Mouse (Mus musculus) hindbrain, embryonic 13.5 days (tissue): ENCODE data around the gene Nod1. TPM values are rescaled to one million over a fixed set of nuclear protein-coding genes. Genes with fewer than 3 reads are reported as not detected.
A peak's percentile ranks its signal among the peaks of the same experiment; 100 is the strongest.

Experiments used
- ATAC-seq: fragments of 200-750 bp; cut with Nextera tagmentation; 2 replicates; pipeline ENCODE4 v1.8.0; 2017; ENCODE audit warnings: moderate TSS enrichment; ENCODE audit not compliant: low FRiP score
- H3K27ac ChIP-seq: fragments of 300-500 bp; sonication (generic); 2 replicates; pipeline ENCODE4 v1.5.1; 2015; ENCODE audit warnings: inconsistent platforms, mild to moderate bottlenecking, moderate library complexity
- H3K27me3 ChIP-seq: fragments of 300-500 bp; sonication (generic); 2 replicates; pipeline ENCODE4 v1.6.1; 2015; ENCODE audit warnings: mild to moderate bottlenecking, inconsistent platforms
- H3K36me3 ChIP-seq: fragments of 300-500 bp; sonication (generic); 2 replicates; pipeline ENCODE4 v1.6.1; 2015; ENCODE audit warnings: mild to moderate bottlenecking, inconsistent platforms
- H3K4me1 ChIP-seq: fragments of 300-500 bp; sonication (generic); replicated peaks from 2 replicates; pipeline ENCODE4 v1.6.1; 2015; ENCODE audit warnings: inconsistent platforms
- H3K4me2 ChIP-seq: fragments of 300-500 bp; sonication (generic); 2 replicates; pipeline ENCODE4 v1.6.1; 2015; ENCODE audit warnings: inconsistent platforms, mild to moderate bottlenecking, moderate library complexity
- H3K4me3 ChIP-seq: fragments of 300-500 bp; sonication (generic); 2 replicates; pipeline ENCODE4 v1.5.1; 2015; ENCODE audit warnings: mild to moderate bottlenecking, inconsistent platforms
- H3K9ac ChIP-seq: fragments of 300-500 bp; sonication (generic); 2 replicates; pipeline ENCODE4 v1.6.1; 2015; ENCODE audit warnings: mild to moderate bottlenecking, inconsistent platforms
- H3K9me3 ChIP-seq: fragments of 300-500 bp; sonication (generic); 2 replicates; pipeline ENCODE4 v1.6.1; 2016; ENCODE audit warnings: inconsistent platforms
- WGBS: fragments of 180-500 bp; shearing (Covaris S2); methylation state at CpG from one replicate; pipeline ENCODE4 v1.1.7; 2015; 5-methylcytosine and 5-hydroxymethylcytosine counted together
- polyA plus RNA-seq: library from polyadenylated mRNA; unstranded; fragments of >200 nt; fragmentation: Nextera tagmentation; extraction: Ambion mirVana; gene quantifications from 2 replicates; pipeline ENCODE4 v1.2.1, GENCODE M21; 2015

Nod1 gene
- polyA plus RNA-seq, 1 experiment from 2014 or later, result 2.4 TPM

DNA sequence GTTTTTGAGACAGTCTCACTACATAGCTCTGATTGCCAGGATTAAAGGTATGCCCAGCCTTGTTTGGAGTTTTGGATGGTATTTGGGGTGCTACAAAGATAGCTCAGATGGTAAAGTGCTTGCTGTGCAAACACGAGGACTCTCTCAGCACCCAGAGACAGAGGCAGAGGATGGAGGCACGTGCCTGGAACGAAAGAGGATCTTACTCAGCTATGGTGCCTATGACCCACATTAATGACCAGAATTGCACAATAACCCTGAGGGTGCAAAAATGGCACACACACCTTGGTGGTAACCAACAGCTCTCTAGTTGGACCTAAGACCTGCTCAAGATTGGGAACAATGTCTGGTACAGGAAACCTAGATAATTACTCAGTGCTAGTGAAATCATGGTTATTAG is 19.9 kb downstream of the Nod1 start:
- Histone ChIP-seq H3K4me1 (no peaks in the 10 kb centered on the region), H3K9ac (no peak overlapping the region), H3K4me2 (no peak overlapping the region), H3K4me3 (no peak overlapping the region), H3K36me3 (no peaks in the 10 kb centered on the region), H3K27ac (no peak overlapping the region), H3K27me3 (no peaks in the 10 kb centered on the region), H3K9me3 (no peaks in the 10 kb centered on the region)
- no peak for ATAC-seq
- 91% methylated on average over 3 of the region's 3 CpGs for WGBS

GRCm38 (mm10) chr6:54948682-54949081 is 23.7 kb downstream of the Nod1 start:
- 85% methylated on average over 5 of the region's 5 CpGs for WGBS
- no peaks in the 10 kb centered on the region for H3K36me3 ChIP-seq
- no peak overlapping the region for H3K4me3 ChIP-seq
- H3K27me3 ChIP-seq, result peaks cover 16% of the 10 kb centered on the region
- H3K9ac ChIP-seq, result no peak overlapping the region
- 0 out of 2 replicates have a peak, but pooled peaks cover 4% of the 10 kb centered on the region for H3K4me1 ChIP-seq
- no peak for ATAC-seq
- no peak overlapping the region for H3K27ac ChIP-seq
- no peak overlapping the region for H3K4me2 ChIP-seq
- H3K9me3 ChIP-seq, result no peaks in the 10 kb centered on the region

DNA sequence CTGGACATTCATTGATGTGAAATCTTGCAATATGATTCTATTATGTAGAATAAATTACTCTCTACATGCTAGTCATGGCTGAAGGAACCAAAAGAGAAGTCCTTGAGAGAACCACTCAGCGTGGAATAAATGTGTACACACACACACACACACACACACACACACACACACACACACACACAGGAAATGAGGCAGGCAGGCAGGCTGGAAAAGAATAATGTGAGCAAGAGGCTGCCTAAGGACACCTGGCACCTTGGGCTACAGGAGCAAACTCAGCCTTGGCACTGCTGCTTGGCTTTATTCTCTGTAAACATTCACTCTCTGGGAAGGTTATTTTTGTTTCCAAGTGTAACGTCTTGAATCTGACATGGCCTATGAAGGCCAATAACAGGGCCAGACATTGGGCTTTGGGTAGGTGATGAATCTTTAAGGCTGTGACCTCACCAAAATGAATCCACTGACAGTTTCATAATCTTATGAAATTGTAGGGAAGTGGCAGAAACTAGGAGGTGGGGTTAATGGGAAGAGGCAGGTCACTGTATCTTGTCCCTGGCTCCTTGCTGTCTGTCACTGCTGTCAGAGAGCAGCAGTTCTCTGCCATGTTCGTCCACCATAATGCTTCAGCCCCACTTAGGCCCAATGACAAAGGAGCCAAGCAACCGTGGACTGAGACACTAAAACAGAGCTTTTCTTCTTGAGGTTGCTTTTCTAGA is 26.0 kb downstream of the Nod1 start:
- Histone ChIP-seq H3K9me3 (no peaks in the 10 kb centered on the region), H3K4me3 (no peak overlapping the region), H3K4me2 (no peak overlapping the region), H3K36me3 (no peaks in the 10 kb centered on the region), H3K27ac (no peak overlapping the region), H3K9ac (no peak overlapping the region), H3K4me1 (0 out of 2 replicates have a peak, but pooled peaks cover 5% of the 10 kb centered on the region), H3K27me3 (peaks cover 31% of the 10 kb centered on the region)
- WGBS, result 77% methylated on average over 4 of the region's 4 CpGs
- ATAC-seq, result no peak

- H3K9me3 ChIP-seq, result no peaks in the 10 kb centered on the region
- H3K4me1 ChIP-seq, result peaks cover 5% of the 10 kb centered on the region
- no peak overlapping the region for H3K27ac ChIP-seq
- H3K36me3 ChIP-seq, result no peaks in the 10 kb centered on the region
- no peak overlapping the region; the same call in 1 of the 2 replicates for H3K4me2 ChIP-seq
- H3K27me3 ChIP-seq, result peaks cover 31% of the 10 kb centered on the region
- 85% methylated on average over 16 of the region's 16 CpGs for WGBS
- ATAC-seq, result no peak
- no peak overlapping the region for H3K9ac ChIP-seq
- H3K4me3 ChIP-seq, result no peak overlapping the region
Observed at GRCm38 (mm10) chr6:54944551-54944950, 27.9 kb downstream of the Nod1 start.

GRCm38 (mm10) chr6:54943753-54944152 is 28.7 kb downstream of the Nod1 start:
- Histone ChIP-seq H3K4me3 (0 out of 2 replicates have a peak overlapping the region, but pooled peaks have one; percentile 5), H3K4me1 (peaks cover 5% of the 10 kb centered on the region), H3K36me3 (no peaks in the 10 kb centered on the region), H3K4me2 (peak overlapping the region; percentile 18), H3K9ac (no peak overlapping the region; the same call in 1 of the 2 replicates), H3K27ac (no peak overlapping the region), H3K9me3 (no peaks in the 10 kb centered on the region), H3K27me3 (peaks cover 31% of the 10 kb centered on the region)
- ATAC-seq, result no peak
- WGBS, result 48% methylated on average over 24 of the region's 24 CpGs

DNA sequence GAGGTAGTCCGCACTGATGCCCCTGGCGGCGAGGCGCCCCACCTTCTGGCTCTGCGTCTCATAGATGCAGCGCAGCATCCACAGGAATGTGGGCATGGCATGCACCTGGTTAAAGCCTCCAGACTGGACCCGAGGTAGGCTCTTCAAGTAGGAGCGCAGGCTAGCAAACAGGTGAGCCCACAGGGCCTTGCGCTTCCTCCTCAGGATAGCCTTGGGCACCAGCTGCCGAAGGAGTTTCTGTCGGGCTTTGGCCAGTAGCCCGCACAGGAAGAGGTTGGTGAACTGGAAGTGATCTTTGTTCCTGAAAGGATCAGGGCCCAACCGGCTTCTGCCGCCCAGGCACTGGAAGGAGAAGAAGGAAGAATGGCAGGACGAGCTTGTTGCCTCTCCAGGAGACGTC is 29.1 kb downstream of the Nod1 start:
- peaks cover 31% of the 10 kb centered on the region for H3K27me3 ChIP-seq
- no peak overlapping the region for H3K4me3 ChIP-seq
- no peaks in the 10 kb centered on the region for H3K36me3 ChIP-seq
- H3K9ac ChIP-seq, result no peak overlapping the region
- H3K4me1 ChIP-seq, result peaks cover 5% of the 10 kb centered on the region
- WGBS, result 75% methylated on average over 16 of the region's 16 CpGs
- no peaks in the 10 kb centered on the region for H3K9me3 ChIP-seq
- no peak overlapping the region for H3K27ac ChIP-seq
- H3K4me2 ChIP-seq, result no peak overlapping the region
- no peak for ATAC-seq

GRCm38 (mm10) chr6:54941149-54941548 is 31.3 kb downstream of the Nod1 start:
- H3K4me2 ChIP-seq, result no peak overlapping the region
- H3K4me3 ChIP-seq, result no peak overlapping the region
- H3K9me3 ChIP-seq, result no peaks in the 10 kb centered on the region
- peaks cover 31% of the 10 kb centered on the region for H3K27me3 ChIP-seq
- ATAC-seq, result no peak
- peaks cover 5% of the 10 kb centered on the region for H3K4me1 ChIP-seq
- no peaks in the 10 kb centered on the region for H3K36me3 ChIP-seq
- H3K27ac ChIP-seq, result no peak overlapping the region
- 96% methylated on average over 6 of the region's 6 CpGs for WGBS
- no peak overlapping the region for H3K9ac ChIP-seq

DNA sequence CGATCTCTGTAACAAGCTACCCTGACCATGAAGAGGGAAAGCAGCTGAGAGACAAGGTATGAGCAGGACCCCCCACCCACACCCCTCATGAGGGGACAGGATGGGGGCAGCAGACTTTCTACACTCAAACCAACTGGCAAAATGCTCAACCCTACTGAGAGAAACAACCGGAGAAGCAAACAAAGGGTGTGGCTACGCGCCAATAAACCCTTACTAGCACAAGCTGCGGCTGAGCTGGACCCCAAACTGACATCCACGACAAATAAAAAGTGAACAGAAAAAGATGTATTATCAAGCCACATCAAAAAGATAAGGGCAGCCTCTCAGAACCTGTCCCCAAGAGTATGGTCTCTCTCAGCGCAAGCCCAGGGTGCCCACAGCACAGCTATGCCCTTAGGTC is 32.3 kb downstream of the Nod1 start:
- no peaks in the 10 kb centered on the region for H3K9me3 ChIP-seq
- H3K4me3 ChIP-seq, result no peak overlapping the region
- WGBS, result 79% methylated on average over 7 of the region's 7 CpGs
- no peak overlapping the region for H3K9ac ChIP-seq
- H3K36me3 ChIP-seq, result no peaks in the 10 kb centered on the region
- ATAC-seq, result no peak
- no peak overlapping the region for H3K4me2 ChIP-seq
- H3K27me3 ChIP-seq, result peaks cover 30% of the 10 kb centered on the region
- H3K4me1 ChIP-seq, result peaks cover 5% of the 10 kb centered on the region
- no peak overlapping the region for H3K27ac ChIP-seq

GRCm38 (mm10) chr6:54939631-54940030 is 32.8 kb downstream of the Nod1 start:
- Histone ChIP-seq H3K4me2 (no peak overlapping the region), H3K9ac (no peak overlapping the region), H3K36me3 (no peaks in the 10 kb centered on the region), H3K27me3 (peaks cover 25% of the 10 kb centered on the region), H3K27ac (no peak overlapping the region), H3K4me1 (peaks cover 5% of the 10 kb centered on the region), H3K4me3 (no peak overlapping the region), H3K9me3 (no peaks in the 10 kb centered on the region)
- WGBS, result 77% methylated on average over 4 of the region's 4 CpGs
- no peak for ATAC-seq

DNA sequence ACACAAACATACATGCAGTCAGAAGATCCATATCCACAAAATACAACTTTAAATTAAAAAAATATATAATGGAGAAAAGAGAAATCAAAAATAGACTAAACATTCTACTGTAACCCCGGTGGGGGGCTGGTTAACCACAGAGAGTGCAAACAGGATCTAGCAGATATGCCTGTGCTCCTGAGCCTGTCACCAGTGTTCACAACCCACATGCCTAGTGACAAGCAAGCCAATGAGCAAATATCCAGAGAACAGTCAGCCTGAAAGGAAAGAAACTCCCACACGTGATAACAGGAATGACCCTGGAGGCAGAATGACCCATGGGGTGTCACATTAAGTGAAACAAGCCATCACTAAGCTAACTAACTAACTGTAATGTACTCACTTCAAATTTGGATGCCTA is 35.9 kb downstream of the Nod1 start:
- 89% methylated on average over 2 of the region's 2 CpGs for WGBS
- no peak overlapping the region for H3K4me2 ChIP-seq

GRCm38 (mm10) chr6:54934930-54935329 is 37.5 kb downstream of the Nod1 start:
- Histone ChIP-seq H3K9me3 (no peaks in the 10 kb centered on the region), H3K4me1 (no peaks in the 10 kb centered on the region; the same call in 1 of the 2 replicates), H3K27me3 (no peaks in the 10 kb centered on the region), H3K9ac (no peak overlapping the region), H3K4me2 (no peak overlapping the region), H3K27ac (no peak overlapping the region), H3K36me3 (no peaks in the 10 kb centered on the region), H3K4me3 (no peak overlapping the region)
- ATAC-seq, result no peak
- 80% methylated on average over 5 of the region's 5 CpGs for WGBS

More for the DNA sequence above, 35.9 kb downstream of the Nod1 start:
- no peak overlapping the region for H3K4me3 ChIP-seq
- H3K27me3 ChIP-seq, result no peaks in the 10 kb centered on the region
- H3K9me3 ChIP-seq, result no peaks in the 10 kb centered on the region
- no peaks in the 10 kb centered on the region for H3K36me3 ChIP-seq
- H3K9ac ChIP-seq, result no peak overlapping the region
- no peaks in the 10 kb centered on the region; the same call in none of the 2 replicates for H3K4me1 ChIP-seq
- H3K27ac ChIP-seq, result no peak overlapping the region
- no peak for ATAC-seq

- H3K27ac ChIP-seq, result no peak overlapping the region
- no peaks in the 10 kb centered on the region for H3K36me3 ChIP-seq
- 89% methylated on average over 8 of the region's 8 CpGs for WGBS
- no peaks in the 10 kb centered on the region for H3K27me3 ChIP-seq
- no peaks in the 10 kb centered on the region for H3K9me3 ChIP-seq
- H3K4me2 ChIP-seq, result no peak overlapping the region
- H3K4me1 ChIP-seq, result no peaks in the 10 kb centered on the region
- ATAC-seq, result no peak
- H3K9ac ChIP-seq, result no peak overlapping the region
- H3K4me3 ChIP-seq, result no peak overlapping the region
Observed at GRCm38 (mm10) chr6:54934313-54934712, 38.1 kb downstream of the Nod1 start.

- no peaks in the 10 kb centered on the region for H3K36me3 ChIP-seq
- H3K4me1 ChIP-seq, result no peaks in the 10 kb centered on the region
- no peak overlapping the region for H3K9ac ChIP-seq
- H3K27ac ChIP-seq, result no peak overlapping the region
- no peak overlapping the region for H3K4me2 ChIP-seq
- 82% methylated on average over 3 of the region's 3 CpGs for WGBS
- H3K4me3 ChIP-seq, result no peak overlapping the region
- no peak for ATAC-seq
- H3K27me3 ChIP-seq, result no peaks in the 10 kb centered on the region
- H3K9me3 ChIP-seq, result no peaks in the 10 kb centered on the region
Observed at GRCm38 (mm10) chr6:54933866-54934265, 38.5 kb downstream of the Nod1 start.
